Mouse (Mus musculus): ENCODE data around the gene Zfp574.

- TF ChIP-seq CTCF (IDR thresholded peaks at IDR 0.05; ENCODE audit: borderline replicate concordance, control insufficient read depth, extremely low read depth, insufficient read depth, low read length, poor library complexity) (no peak), POLR2A (IDR thresholded peaks at IDR 0.05; ENCODE audit: control insufficient read depth, extremely low read depth, insufficient read depth, low read length, poor library complexity) (no peak)
These were observed 14.5 kb upstream of the Zfp574 start for GRCm38 (mm10) chr7:25057888-25058287.

Measured in thymus, adult 2 months (tissue).